Mouse (Mus musculus) kidney, postnatal 10 days (tissue): ENCODE results near the gene Ubr4.
"Not testable (repeated sequence)": the region's sequence is repeated elsewhere in the genome, so short reads cannot be mapped to it uniquely, and the experiment has no call there.

Experiments
- DNase-seq: peaks from one replicate; pipeline ENCODE4 v3.0.0; 2021; ENCODE audit warnings: mixed read lengths

The Ubr4 gene

GRCm38 (mm10) chr4:139490413-139491055 lies 138.1 kb downstream of the Ubr4 start:
- peak; percentile 51 for DNase-seq

DNA sequence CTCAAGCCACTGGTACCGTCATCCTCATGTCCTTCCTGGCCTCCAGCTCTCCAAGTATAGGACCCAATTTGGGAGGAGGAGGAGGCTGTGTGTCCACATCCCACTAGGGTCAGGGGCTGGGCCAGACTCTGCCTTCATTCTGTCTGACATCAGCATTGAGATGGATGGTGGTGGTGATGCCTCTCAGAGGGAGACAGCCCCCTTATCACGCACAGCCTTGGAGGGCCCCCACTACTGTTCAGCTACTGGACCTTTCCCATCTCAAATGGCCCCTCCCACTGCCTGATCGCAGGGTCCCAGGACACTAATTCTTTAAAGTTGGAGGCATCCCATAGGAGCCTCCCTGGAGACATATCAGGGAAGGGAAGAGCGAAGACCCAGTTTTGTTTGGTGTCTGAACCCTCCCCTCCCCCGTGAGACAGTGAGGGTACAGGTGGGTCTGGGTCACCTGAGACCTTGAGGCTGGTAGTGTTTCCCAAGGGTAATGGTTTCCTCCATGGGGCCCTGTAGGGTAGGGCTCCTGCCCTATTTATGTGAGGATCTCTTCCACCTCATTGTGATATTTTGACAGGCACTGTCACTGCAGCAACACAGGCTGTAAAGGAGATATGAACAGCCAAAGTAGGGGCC lies 139.2 kb downstream of the Ubr4 start:
- DNase-seq = no peak

- no peak for DNase-seq
Observed at GRCm38 (mm10) chr4:139492258-139492833, 139.9 kb downstream of the Ubr4 start.

- peak; percentile 44 for DNase-seq
Observed at GRCm38 (mm10) chr4:139493227-139494025, 141.0 kb downstream of the Ubr4 start.

DNA sequence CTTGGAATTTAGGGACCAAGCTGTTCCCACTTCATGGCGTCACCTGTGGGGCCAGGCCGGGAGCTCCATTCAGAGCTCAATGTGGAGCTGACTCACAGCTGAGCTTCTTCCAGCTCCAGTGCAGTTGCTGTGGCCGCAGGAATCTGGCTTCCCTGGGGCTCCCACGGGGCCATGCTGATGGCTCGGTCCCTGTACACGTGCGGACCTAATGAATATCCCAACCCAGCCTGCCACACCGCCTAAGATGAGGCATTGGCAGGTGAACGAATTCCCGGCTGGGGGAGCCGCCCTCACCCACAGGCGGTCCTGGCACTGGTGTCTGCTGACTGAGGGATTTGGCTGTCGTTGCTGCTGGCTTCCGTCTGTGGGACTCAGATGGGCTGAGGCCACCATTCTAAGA lies 148.4 kb downstream of the Ubr4 start:
- DNase-seq = no peak

GRCm38 (mm10) chr4:139501702-139502101 lies 149.3 kb downstream of the Ubr4 start:
- DNase-seq = no peak

GRCm38 (mm10) chr4:139503919-139504318 lies 151.5 kb downstream of the Ubr4 start:
- no peak for DNase-seq

DNA sequence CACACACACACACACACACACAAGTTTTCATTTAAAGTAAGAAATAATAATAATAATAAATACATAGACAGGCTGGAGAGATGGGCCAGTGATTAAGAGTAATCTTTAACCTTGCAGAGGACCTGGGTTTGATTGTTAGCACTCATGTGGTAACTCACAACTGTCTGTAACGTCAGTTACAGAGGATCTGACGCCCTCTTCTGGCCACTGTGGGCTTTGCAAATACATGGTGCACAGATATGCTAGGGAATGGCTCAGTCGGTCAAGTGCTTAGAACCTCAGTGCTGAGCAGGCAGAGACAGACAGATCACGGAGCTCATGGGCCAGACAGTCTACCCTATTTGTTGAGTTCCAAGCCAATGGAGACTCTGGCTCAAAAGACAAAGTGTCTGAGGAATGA lies 153.3 kb downstream of the Ubr4 start:
- no peak for DNase-seq

DNA sequence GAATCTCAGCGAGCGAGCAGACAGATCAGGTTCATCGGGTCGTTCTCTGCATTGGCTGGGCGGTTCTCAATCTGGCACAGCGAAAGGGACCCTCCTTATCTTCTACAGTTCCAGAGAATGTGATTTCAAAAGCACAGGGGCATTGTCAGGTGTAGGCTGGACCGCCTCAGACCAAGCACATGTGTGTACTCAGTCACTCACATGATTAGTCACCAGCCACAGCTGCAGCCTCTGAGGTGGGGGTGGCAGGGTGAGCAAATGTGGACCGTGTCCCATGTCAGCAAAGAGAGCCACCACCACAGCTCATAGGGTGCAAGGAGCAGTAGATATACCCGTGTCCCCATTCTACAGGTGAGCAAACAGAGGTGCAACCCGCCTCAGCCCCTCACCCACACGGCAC lies 154.3 kb downstream of the Ubr4 start:
- no peak for DNase-seq

DNA sequence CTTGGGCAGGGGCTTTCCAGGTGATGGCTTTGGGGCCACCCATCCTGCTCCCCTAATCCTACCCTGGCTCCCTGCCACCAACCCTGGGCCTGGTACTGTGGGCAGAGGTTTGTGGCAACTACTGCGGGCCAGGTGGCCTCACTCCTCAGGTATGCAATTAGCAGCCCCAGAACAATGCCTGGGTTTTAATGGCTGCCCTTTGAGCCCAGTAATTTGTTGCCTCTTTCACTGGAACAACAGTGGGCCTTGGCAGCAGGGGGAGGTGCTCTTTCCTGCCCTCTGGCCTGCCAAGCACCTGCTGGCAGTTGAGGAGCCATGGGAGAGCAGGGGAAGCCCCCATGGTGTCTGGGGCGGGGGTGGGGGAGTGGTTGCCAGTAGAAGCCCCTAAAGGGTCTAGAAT lies 156.7 kb downstream of the Ubr4 start:
- DNase-seq = no peak

- no peak for DNase-seq
Observed at GRCm38 (mm10) chr4:139511557-139511956, 159.1 kb downstream of the Ubr4 start.

DNA sequence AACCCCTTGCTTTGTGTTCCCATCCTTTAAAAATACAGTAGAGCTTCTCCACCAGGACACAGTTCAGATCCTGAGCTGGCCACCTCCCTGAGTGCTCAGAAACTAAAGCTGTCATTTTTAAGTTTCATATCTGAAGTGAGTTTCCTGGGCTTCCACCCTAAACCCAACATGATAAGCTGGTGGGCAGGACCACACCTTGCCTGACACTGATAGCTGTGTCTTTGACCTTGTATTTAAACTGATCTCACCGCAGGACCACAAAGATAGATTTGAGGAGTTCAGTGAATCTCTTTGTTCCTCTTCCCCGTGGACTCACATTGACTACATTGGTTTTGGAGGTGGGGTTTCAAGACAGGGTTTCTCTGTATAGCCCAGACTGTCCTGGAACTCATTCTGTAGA lies 160.6 kb downstream of the Ubr4 start:
- no peak for DNase-seq

DNA sequence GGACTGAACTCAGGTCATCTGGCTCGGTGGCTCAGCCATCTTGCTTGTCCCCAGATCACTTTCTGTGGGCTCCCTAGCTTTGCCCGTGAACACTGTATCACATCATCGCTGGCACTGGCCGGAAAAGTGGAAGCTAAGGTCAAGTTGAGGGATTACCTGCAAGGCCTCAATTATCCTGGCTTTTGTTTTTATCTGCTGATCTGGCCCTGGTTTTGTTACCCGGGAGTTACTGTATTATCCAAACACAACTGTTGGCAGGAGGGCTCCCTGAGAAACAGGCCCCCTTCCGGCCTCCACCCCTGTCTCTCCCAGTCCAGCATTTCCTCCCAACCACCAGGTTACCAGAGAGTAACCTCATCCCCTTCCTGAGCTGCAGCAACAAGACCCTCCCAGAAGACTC lies 166.8 kb downstream of the Ubr4 start:
- DNase-seq = no peak

GRCm38 (mm10) chr4:139521926-139522325 lies 169.5 kb downstream of the Ubr4 start:
- DNase-seq = no peak

GRCm38 (mm10) chr4:139526475-139526874 lies 174.1 kb downstream of the Ubr4 start:
- DNase-seq = no peak

DNA sequence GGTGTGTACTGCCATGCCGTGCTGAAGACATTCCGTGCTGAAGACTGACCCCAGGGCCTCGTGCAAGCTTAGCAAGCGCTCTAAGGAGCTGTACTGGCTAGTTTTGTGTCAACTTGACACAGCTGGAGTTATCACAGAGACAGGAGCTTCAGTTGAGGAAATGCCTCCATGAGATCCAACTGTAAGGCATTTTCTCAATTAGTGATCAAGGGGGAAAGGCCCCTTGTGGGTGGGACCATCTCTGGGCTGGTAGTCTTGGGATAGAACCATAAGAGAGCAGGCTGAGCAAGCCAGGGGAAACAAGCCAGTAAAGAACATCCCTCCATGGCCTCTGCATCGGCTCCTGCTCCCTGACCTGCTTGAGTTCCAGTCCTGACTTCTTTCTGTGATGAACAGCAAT lies 177.8 kb downstream of the Ubr4 start, which contains the start of gene Iffo2:
TSS of gene Iffo2 (plus strand) at position 301 of the 400 bp plus-strand sequence.
- DNase-seq = not testable (repeated sequence)

DNA sequence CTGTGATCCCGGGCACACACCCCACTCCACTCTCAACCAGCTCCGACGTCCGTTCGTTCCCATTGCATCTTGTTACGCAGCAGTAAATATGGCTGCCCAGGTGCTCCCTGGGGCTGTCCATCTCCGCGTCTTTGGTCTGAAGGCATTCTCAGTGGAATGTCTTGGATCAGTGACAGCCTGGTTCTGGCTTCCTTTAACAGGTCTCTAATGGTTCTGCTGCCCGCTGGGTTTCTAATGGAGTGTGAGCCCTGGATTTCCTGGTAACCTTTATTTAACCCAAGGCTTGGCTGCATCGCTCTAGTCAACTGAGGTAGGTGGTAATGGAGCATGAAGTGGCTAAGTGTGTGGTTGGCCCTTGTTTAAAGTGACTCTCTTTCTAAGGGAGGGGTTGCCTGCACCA lies 179.7 kb downstream of the Ubr4 start:
- no peak for DNase-seq

GRCm38 (mm10) chr4:139535127-139535695 lies 182.8 kb downstream of the Ubr4 start:
- peak; percentile 63 for DNase-seq

DNA sequence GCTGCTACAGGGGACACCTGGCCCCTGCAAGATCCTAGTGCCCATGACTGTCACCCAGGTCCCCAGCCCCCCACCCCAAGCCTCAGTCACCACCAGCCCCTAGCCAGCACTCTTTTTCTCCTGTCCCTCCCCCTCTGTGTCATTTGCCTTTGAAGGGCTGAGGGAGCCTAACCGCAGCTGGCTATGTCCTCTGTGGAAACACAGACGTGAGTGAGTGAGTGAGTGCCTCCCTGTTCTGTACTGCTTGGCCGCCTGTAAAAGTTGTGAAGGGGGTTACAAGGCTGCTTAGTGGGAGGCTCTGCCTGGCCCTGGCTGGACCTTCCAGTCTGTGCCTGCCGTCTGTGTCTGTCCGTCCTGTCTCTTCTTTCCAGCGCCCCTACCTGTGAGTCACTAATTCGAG lies 183.3 kb downstream of the Ubr4 start:
- DNase-seq = no peak

DNA sequence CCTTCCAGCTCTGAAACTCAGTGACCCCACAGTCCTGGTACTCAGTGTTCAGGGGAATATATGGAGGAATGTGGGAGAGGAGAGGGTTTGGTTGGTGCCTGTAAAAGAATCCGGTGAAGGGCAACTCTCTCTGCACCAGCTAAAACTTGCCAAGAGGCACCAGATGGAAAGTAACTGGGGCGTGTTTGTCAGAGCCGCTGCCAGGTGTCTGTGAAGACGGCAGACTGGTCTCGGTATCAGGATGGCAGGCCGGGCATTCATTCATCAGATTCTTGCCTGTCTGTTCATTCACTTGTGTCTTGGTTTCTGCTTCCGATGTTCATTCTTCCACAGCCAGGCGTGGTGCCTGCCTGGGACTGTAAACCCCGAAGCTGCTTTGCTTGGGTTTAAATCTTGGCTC lies 184.3 kb downstream of the Ubr4 start:
- DNase-seq = no peak
